Mouse (Mus musculus) WW6 (cell line): ENCODE measurements at regions not wholly inside any gene's neighbourhood (a gene's known extent, or its start where the extent isn't known, plus 50 kb on each side); places are given as distances from the start of the nearest gene placed in this dataset.

Experiments used
- DNase-seq: peaks from one replicate; pipeline ENCODE4 v3.0.0-alpha.2; 2013; ENCODE audit warnings: low read depth, low spot score

GRCm38 (mm10) chr8:102845362-102845761 is 59.9 kb upstream of the Cdh11 start:
- DNase-seq: no peak

- no peak for DNase-seq
Measured at GRCm38 (mm10) chr8:102860021-102860420, 74.6 kb upstream of the Cdh11 start.

GRCm38 (mm10) chr8:102899525-102899924 is 114.1 kb upstream of the Cdh11 start:
- DNase-seq: no peak

- no peak for DNase-seq
Measured at GRCm38 (mm10) chr8:102900662-102901061, 115.2 kb upstream of the Cdh11 start.

GRCm38 (mm10) chr8:102907444-102907843 is 122.0 kb upstream of the Cdh11 start:
- DNase-seq: no peak

GRCm38 (mm10) chr8:102931342-102931835 is 145.9 kb upstream of the Cdh11 start:
- DNase-seq: no peak

- no peak for DNase-seq
Measured at GRCm38 (mm10) chr8:102938771-102939170, 153.3 kb upstream of the Cdh11 start.

GRCm38 (mm10) chr8:102945546-102945945 is 160.1 kb upstream of the Cdh11 start:
- DNase-seq: no peak

GRCm38 (mm10) chr8:102978161-102978581 is 192.7 kb upstream of the Cdh11 start:
- no peak for DNase-seq

GRCm38 (mm10) chr8:102983220-102983909 is 197.9 kb upstream of the Cdh11 start:
- no peak for DNase-seq

GRCm38 (mm10) chr8:102983910-102984225 is 198.4 kb upstream of the Cdh11 start:
- no peak for DNase-seq

GRCm38 (mm10) chr8:103007284-103007984 is 222.0 kb upstream of the Cdh11 start:
- DNase-seq: no peak

- DNase-seq: no peak
Measured at GRCm38 (mm10) chr8:103019121-103019520, 233.7 kb upstream of the Cdh11 start.

GRCm38 (mm10) chr8:103023237-103023636 is 237.8 kb upstream of the Cdh11 start:
- no peak for DNase-seq

- DNase-seq: no peak
Measured at GRCm38 (mm10) chr8:103031708-103032107, 246.3 kb upstream of the Cdh11 start.

- no peak for DNase-seq
Measured at GRCm38 (mm10) chr8:103033956-103034355, 248.5 kb upstream of the Cdh11 start.

GRCm38 (mm10) chr8:103072079-103072635 is 286.7 kb upstream of the Cdh11 start:
- no peak for DNase-seq

- no peak for DNase-seq
Measured at GRCm38 (mm10) chr8:103072646-103073045, 287.2 kb upstream of the Cdh11 start.

- no peak for DNase-seq
Measured at GRCm38 (mm10) chr8:103078559-103078958, 293.1 kb upstream of the Cdh11 start.

- DNase-seq: no peak
Measured at GRCm38 (mm10) chr8:103086956-103087482, 301.6 kb upstream of the Cdh11 start.

GRCm38 (mm10) chr8:103096496-103097092 is 311.2 kb upstream of the Cdh11 start:
- no peak for DNase-seq

GRCm38 (mm10) chr8:103125581-103125980 is 340.1 kb upstream of the Cdh11 start:
- no peak for DNase-seq
